Mouse (Mus musculus): ENCODE results near the gene Pde4d. TPM values are rescaled to one million over a fixed set of nuclear protein-coding genes. Genes with fewer than 3 reads are reported as not detected.

The Pde4d gene
- polyA plus RNA-seq, 1 experiment from 2014 or later = 19.0 TPM

DNA sequence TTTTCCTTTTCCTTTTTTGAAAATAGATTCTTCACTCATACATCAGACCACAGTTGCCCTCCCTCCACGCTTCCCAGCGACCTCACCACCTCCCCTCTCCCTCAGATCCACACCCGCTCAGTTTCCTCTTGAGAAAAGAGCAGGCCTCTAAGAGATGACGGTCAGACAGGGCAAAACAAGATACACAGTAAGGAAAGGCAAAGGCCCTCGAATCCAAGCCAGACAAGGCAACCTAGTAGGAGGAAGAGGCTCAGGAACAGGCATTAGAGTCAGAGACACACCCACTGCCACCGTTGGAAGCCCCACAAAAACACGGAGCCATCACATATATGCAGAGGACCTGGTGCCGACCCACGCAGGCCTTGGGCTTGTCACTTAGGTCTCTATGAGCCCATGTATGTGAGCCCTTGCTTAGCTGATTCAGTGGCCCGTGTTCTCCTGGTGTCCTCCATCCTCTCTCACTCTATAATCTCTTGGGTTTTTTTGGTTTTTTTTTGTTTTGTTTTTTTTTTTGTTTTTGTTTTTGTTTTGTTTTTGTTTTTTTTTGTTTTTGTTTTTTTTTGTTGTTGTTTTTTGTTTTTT is 1097.3 kb downstream of the Pde4d start:
- Histone ChIP-seq H3K27ac (ENCODE audit: low read depth, low read length) (no peak overlapping the region), H3K9me3 (ENCODE audit: control insufficient read depth, low read length) (no peaks in the 10 kb centered on the region), H3K4me2 (no peak overlapping the region), H3K36me3 (ENCODE audit: control insufficient read depth, insufficient read depth, low read length) (no peaks in the 10 kb centered on the region), H3K4me1 (replicated peaks; ENCODE audit: control insufficient read depth, insufficient read depth, low read length) (no peaks in the 10 kb centered on the region), H3K9ac (ENCODE audit: low read depth, low read length) (no peak overlapping the region), H3K4me3 (ENCODE audit: low read depth, low read length) (no peak overlapping the region), H3K27me3 (replicated peaks; ENCODE audit: control insufficient read depth, insufficient read depth, low read length) (no peaks in the 10 kb centered on the region)
- WGBS = 74% methylated on average over 10 of the region's 10 CpGs
- DNase-seq (ENCODE audit: low spot score) (no peak), ATAC-seq (replicated peaks; ENCODE audit: low FRiP score) (no peak)

DNA sequence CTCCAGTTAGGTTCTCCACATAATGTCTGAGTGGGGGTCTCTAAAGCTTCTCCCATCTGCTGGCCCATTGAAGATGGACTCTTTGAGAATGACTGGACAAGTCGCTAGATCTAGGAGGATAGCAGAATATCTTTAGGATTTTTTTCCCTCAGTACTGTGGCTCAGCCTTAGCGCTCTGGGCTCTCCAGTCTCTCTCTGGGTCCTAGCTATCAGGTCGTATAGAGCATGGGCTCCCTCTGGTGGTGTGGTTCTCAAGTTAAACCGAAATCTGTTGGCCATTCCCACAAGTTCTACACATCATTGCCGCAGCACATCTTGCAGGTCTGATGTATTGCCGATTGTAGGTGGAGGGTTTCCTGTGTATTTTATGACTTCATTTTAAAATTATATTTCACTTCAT is 1098.0 kb downstream of the Pde4d start:
- no peak overlapping the region for H3K9ac ChIP-seq (ENCODE audit: low read depth, low read length)
- no peaks in the 10 kb centered on the region for H3K27me3 ChIP-seq (replicated peaks; ENCODE audit: control insufficient read depth, insufficient read depth, low read length)
- ATAC-seq (replicated peaks; ENCODE audit: low FRiP score) = 0 out of 2 replicates have a peak, but pooled peaks have one; percentile 53
- H3K9me3 ChIP-seq (ENCODE audit: control insufficient read depth, low read length) = no peaks in the 10 kb centered on the region
- DNase-seq (ENCODE audit: low spot score) = peak; percentile 53
- H3K27ac ChIP-seq (ENCODE audit: low read depth, low read length) = no peak overlapping the region
- no peak overlapping the region for H3K4me3 ChIP-seq (ENCODE audit: low read depth, low read length)
- no peaks in the 10 kb centered on the region for H3K36me3 ChIP-seq (ENCODE audit: control insufficient read depth, insufficient read depth, low read length)
- H3K4me2 ChIP-seq = no peak overlapping the region
- 34% methylated on average over 6 of the region's 6 CpGs for WGBS
- no peaks in the 10 kb centered on the region for H3K4me1 ChIP-seq (replicated peaks; ENCODE audit: control insufficient read depth, insufficient read depth, low read length)

DNA sequence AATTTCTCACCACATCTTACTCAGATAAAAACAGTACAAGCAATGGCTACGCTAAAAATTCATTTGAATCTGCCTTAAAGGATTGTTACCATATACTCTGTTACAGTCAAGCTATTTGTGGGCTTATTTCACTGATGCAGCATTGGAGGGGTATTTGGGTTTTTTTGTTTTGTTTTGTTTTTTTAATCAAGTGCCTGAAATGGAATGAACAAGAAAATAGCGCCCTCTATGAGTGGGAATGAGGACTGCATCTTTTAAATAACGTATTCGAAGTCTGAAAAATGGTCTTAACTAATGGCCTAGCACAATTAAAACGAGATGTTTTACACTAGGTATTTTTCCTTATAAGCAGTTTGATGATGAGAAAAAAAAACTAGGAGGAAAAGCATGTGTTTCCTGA is 1098.5 kb downstream of the Pde4d start:
- H3K4me3 ChIP-seq (ENCODE audit: low read depth, low read length) = no peak overlapping the region
- H3K4me1 ChIP-seq (replicated peaks; ENCODE audit: control insufficient read depth, insufficient read depth, low read length) = no peaks in the 10 kb centered on the region
- no peaks in the 10 kb centered on the region for H3K9me3 ChIP-seq (ENCODE audit: control insufficient read depth, low read length)
- DNase-seq (ENCODE audit: low spot score) (no peak), ATAC-seq (replicated peaks; ENCODE audit: low FRiP score) (no peak)
- 63% methylated on average over 5 of the region's 5 CpGs for WGBS
- no peak overlapping the region for H3K9ac ChIP-seq (ENCODE audit: low read depth, low read length)
- H3K27ac ChIP-seq (ENCODE audit: low read depth, low read length) = no peak overlapping the region
- no peak overlapping the region for H3K4me2 ChIP-seq
- H3K36me3 ChIP-seq (ENCODE audit: control insufficient read depth, insufficient read depth, low read length) = no peaks in the 10 kb centered on the region
- H3K27me3 ChIP-seq (replicated peaks; ENCODE audit: control insufficient read depth, insufficient read depth, low read length) = no peaks in the 10 kb centered on the region

GRCm38 (mm10) chr13:109548771-109549555 is 1099.2 kb downstream of the Pde4d start:
- DNase-seq (ENCODE audit: low spot score) (no peak), ATAC-seq (replicated peaks; ENCODE audit: low FRiP score) (no peak)
- Histone ChIP-seq H3K27me3 (replicated peaks; ENCODE audit: control insufficient read depth, insufficient read depth, low read length) (no peaks in the 10 kb centered on the region), H3K9me3 (ENCODE audit: control insufficient read depth, low read length) (no peaks in the 10 kb centered on the region), H3K4me2 (no peak overlapping the region), H3K27ac (ENCODE audit: low read depth, low read length) (no peak overlapping the region), H3K4me3 (ENCODE audit: low read depth, low read length) (no peak overlapping the region), H3K4me1 (replicated peaks; ENCODE audit: control insufficient read depth, insufficient read depth, low read length) (no peaks in the 10 kb centered on the region), H3K9ac (ENCODE audit: low read depth, low read length) (no peak overlapping the region), H3K36me3 (ENCODE audit: control insufficient read depth, insufficient read depth, low read length) (no peaks in the 10 kb centered on the region)
- WGBS = 75% methylated on average over 11 of the region's 11 CpGs

- no peak overlapping the region for H3K27ac ChIP-seq (ENCODE audit: low read depth, low read length)
- WGBS = 62% methylated on average over 3 of the region's 3 CpGs
- no peaks in the 10 kb centered on the region for H3K27me3 ChIP-seq (replicated peaks; ENCODE audit: control insufficient read depth, insufficient read depth, low read length)
- no peak overlapping the region for H3K9ac ChIP-seq (ENCODE audit: low read depth, low read length)
- DNase-seq (ENCODE audit: low spot score) (no peak), ATAC-seq (replicated peaks; ENCODE audit: low FRiP score) (no peak)
- H3K9me3 ChIP-seq (ENCODE audit: control insufficient read depth, low read length) = no peaks in the 10 kb centered on the region
- H3K4me3 ChIP-seq (ENCODE audit: low read depth, low read length) = no peak overlapping the region
- H3K4me2 ChIP-seq = no peak overlapping the region
- H3K36me3 ChIP-seq (ENCODE audit: control insufficient read depth, insufficient read depth, low read length) = no peaks in the 10 kb centered on the region
- no peaks in the 10 kb centered on the region for H3K4me1 ChIP-seq (replicated peaks; ENCODE audit: control insufficient read depth, insufficient read depth, low read length)
These were observed 1102.1 kb downstream of the Pde4d start for GRCm38 (mm10) chr13:109551836-109552235.

- no peak overlapping the region for H3K4me2 ChIP-seq
- WGBS = 58% methylated on average over 5 of the region's 5 CpGs
- no peak overlapping the region for H3K9ac ChIP-seq (ENCODE audit: low read depth, low read length)
- H3K27me3 ChIP-seq (replicated peaks; ENCODE audit: control insufficient read depth, insufficient read depth, low read length) = no peaks in the 10 kb centered on the region
- no peak overlapping the region for H3K27ac ChIP-seq (ENCODE audit: low read depth, low read length)
- DNase-seq (ENCODE audit: low spot score) = no peak
- H3K4me3 ChIP-seq (ENCODE audit: low read depth, low read length) = no peak overlapping the region
- H3K4me1 ChIP-seq (replicated peaks; ENCODE audit: control insufficient read depth, insufficient read depth, low read length) = no peaks in the 10 kb centered on the region
- H3K36me3 ChIP-seq (ENCODE audit: control insufficient read depth, insufficient read depth, low read length) = no peaks in the 10 kb centered on the region
- H3K9me3 ChIP-seq (ENCODE audit: control insufficient read depth, low read length) = no peaks in the 10 kb centered on the region
- ATAC-seq (replicated peaks; ENCODE audit: low FRiP score) = no peak
These were observed 1105.8 kb downstream of the Pde4d start for GRCm38 (mm10) chr13:109555513-109555912.

DNA sequence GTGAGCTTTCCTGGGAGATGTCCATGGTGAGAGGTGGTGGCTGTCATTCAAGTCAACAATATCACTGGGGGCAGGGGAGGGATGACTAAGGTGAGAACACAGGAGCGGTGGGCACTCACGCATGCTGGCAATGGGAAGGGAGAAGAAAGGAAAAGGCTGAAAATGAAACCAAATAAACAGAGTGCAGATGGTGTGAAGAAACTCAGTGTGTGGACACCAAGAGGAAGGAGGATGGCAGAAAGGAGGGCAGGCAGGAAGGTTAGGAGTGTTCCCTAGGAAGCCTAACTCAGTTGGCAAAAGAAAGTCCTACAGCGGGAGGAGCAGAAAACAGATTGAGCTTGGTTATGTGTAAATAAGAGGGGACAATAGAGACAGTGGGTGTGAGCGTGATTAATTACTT is 1107.1 kb downstream of the Pde4d start:
- Histone ChIP-seq H3K27me3 (replicated peaks; ENCODE audit: control insufficient read depth, insufficient read depth, low read length) (no peaks in the 10 kb centered on the region), H3K36me3 (ENCODE audit: control insufficient read depth, insufficient read depth, low read length) (no peaks in the 10 kb centered on the region), H3K4me3 (ENCODE audit: low read depth, low read length) (no peak overlapping the region), H3K27ac (ENCODE audit: low read depth, low read length) (no peak overlapping the region), H3K4me2 (no peak overlapping the region), H3K4me1 (replicated peaks; ENCODE audit: control insufficient read depth, insufficient read depth, low read length) (no peaks in the 10 kb centered on the region), H3K9ac (ENCODE audit: low read depth, low read length) (no peak overlapping the region), H3K9me3 (ENCODE audit: control insufficient read depth, low read length) (no peaks in the 10 kb centered on the region)
- WGBS = 91% methylated on average over 4 of the region's 4 CpGs
- DNase-seq (ENCODE audit: low spot score) (no peak), ATAC-seq (replicated peaks; ENCODE audit: low FRiP score) (no peak)

DNA sequence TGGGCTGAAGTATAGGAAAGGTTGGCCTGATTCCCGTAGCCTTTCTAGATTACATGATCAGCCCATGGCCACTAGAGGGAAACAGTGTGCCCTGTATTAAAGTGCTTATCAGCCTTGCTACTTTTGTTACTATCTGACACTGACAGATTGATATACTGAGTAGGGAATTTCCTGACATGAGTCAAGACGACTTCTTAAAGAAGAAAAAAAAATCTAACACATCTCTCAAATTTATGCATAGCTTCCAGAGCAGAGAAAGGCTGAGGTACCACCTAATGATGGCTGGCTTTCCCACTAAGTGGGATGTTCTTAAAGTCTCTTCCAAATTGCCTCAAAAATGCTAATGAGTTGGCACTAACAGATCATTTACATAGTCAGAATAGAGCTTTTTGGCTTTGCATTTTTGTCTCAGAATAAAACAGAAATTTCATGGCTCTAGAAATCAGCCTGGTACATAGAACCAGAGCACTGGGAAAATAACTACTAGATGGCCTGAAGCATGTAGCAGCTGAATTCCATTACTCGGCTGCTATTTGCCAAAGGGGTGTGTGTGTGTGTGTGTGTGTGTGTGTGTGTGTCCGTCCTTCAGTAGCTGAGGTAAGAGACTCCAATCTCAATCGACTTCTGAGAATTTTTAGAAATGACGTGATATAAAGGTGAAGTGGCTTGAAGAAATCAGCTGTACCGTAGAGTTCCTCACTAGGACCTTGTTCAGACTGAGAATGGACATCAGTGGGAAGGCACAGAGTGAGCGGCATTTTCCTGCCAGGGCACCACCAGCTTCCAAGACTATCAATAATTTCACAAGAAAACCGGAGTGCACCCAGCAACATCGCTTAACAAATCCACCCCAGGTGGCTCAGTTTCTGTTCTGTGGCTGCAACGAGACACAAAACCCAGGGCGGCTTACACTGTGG is 1108.9 kb downstream of the Pde4d start:
- ATAC-seq (replicated peaks; ENCODE audit: low FRiP score) (no peak), DNase-seq (ENCODE audit: low spot score) (no peak)
- no peak overlapping the region for H3K4me3 ChIP-seq (ENCODE audit: low read depth, low read length)
- WGBS = 73% methylated on average over 12 of the region's 12 CpGs
- H3K27me3 ChIP-seq (replicated peaks; ENCODE audit: control insufficient read depth, insufficient read depth, low read length) = no peaks in the 10 kb centered on the region
- H3K4me1 ChIP-seq (replicated peaks; ENCODE audit: control insufficient read depth, insufficient read depth, low read length) = no peaks in the 10 kb centered on the region
- H3K9ac ChIP-seq (ENCODE audit: low read depth, low read length) = no peak overlapping the region
- H3K36me3 ChIP-seq (ENCODE audit: control insufficient read depth, insufficient read depth, low read length) = no peaks in the 10 kb centered on the region
- H3K27ac ChIP-seq (ENCODE audit: low read depth, low read length) = no peak overlapping the region
- H3K4me2 ChIP-seq = no peak overlapping the region
- no peaks in the 10 kb centered on the region for H3K9me3 ChIP-seq (ENCODE audit: control insufficient read depth, low read length)
